Mouse (Mus musculus) c-Kit-negative CD71-positive TER-119-positive erythroid progenitor cells, embryonic 14.5 days (primary cell): ENCODE results near the gene Rnls.

ENCODE experiments used
- DNase-seq: peaks from one replicate; pipeline ENCODE4 v3.0.0-alpha.2; 2013; ENCODE audit warnings: low read depth, low spot score

Gene Rnls

DNA sequence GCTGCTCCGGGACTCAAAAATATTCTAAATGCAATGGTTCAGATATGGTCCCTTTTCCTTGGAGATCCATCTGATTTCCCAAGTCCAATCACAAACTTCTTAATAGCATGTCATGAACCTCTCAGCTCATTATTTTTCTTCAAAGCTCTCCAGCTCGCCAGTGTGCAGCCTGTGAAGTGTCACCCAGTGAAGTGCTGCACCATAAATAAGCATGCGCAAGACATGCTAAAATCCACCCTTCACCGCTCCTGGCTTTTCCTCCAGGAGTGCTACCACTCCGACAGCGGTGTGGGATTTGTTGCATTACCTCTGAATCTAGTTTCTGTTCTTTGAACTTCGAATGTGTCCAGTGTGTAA, 289.3 kb downstream of the Rnls start:
- no peak for DNase-seq

DNA sequence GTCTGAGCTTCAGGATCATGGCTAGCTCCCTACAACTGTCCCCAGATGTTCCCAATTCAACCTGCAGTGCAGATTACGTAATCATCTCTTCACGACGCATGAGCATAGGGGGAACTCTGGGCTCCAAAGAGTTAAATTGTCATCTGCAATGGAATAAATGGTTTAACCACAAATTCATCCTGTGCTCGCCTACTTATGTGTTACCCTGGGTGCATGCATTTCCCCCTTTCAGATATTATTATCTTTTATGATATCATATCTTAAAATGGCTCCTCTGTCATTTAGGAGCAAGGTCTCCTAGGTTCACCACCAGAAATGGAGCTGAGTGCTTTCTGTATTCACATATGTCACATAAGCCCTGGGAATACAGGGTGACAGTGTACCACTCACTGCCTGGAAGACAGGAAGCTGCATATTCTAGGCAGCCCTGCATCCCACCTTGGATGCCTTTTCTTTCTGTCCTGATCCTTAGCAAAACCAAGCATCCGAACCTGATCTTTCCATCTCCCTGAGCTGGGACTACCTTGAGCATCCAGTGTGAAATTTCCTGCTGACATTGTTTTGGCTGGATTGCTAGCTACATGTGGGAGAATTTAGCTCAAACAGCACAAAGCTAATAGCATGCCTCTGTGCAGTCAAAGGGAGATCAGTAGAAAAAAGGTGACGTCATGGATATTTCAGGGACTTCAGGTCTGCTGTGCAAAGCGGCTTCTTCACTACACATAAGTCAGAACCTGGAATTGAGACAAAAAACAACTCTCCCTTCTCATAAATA, 289.9 kb downstream of the Rnls start:
- DNase-seq = no peak

DNA sequence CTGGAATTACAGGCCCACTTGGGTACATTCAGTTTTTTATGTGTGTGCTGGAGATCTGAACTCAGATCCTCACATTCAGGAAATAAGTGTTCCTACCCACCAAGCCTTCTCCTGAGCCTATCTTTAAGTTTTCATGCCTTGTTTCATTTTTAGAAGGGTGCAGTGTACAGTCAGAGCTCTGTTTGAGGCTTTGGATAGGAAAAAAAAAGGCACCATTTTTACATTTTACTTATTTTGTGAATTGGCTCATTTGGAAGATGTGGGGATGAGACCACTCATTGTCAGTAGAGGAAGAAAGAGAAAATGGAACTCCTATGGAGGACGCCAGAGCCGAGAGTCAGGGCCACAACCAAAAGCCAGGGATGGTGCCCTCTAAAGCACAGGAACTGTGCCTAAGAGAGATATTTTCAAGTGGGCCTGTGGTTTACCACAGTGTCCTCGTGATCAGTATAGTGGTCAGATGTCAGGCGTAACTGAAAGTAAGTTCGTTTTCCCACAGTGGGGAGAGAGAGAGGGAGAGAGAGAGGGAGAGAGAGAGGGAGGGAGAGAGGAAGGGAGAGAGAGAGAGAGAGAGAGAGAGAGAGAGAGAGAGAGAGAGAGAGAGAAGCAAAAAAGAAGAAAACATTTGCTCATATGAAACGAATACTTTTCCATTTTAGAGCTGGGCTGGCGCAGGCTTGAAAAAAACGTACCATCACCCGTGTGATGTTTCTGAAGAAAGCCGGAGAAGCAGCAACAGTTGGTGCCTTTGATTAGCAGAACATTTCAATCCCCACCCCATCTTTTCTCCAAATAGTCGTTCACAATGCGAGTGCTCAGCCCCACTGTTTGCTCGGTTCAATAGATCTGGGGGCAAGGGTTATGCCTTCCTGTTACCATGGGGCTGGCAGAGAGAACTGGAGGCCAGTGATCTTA, 290.7 kb downstream of the Rnls start:
- DNase-seq = no peak

DNA sequence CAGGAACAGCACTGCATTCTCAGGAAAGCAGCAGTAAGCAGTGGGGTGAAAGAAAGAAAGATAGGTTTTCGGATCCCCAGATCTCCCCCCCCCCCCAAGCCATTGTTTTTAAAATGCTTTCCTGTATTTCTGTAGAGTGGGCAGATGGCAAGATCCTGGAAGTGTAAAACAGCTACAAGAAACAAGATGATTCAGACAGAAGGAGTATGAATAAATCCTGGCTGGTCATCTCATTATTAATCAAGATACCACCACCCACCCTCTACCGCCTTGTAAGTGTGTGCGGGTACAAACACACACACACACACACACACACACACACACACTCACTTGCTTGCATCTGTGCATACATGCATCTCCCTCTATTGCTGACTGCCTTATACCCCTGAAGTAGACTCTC, 291.5 kb downstream of the Rnls start:
- DNase-seq = no peak

DNA sequence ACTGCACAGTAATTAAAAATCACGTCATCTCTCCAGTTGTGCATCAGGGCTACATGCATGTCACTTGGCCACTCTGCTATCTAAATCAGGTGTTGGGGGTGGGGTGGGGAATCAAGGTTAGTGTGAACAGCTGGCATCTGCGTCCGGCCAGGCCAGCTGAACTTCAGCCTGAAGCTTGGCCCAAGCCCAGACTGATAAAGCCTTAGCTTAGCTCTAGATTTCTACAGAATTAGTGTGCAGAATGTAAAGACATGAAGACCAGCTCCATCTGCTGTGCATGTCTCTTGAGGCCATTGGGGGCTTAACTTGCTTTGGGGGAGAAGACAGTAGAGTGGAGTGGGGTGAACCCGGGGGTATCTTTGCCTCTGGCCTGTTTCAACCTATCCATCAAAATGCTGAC, 292.1 kb downstream of the Rnls start:
- DNase-seq = no peak

DNA sequence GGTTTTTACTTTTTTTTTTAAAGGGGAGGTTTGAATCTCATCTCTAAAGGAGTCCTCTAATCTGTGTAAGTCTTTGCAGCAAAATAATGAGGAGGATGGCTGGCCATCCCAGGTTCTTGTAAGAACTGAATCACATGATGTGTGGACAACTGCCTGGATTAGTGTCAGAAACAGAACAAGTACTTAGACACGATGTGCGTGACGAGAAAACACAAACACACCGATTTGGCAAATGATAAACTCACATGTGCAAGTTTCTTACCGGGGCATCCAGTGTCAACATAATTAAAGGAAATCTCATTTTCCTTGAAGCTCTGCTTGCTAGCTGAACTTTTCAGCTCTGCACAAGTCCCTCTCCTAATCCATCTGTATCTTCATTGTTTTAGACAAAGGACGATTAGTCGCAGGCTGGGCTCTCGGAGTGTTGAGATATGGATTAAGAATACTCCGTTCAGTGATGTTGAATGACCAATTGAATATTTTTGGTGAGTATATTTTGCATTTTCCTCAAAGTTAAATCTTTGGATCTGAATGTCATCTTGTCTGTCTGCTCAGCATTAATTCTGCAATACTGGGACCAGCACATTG, 292.8 kb downstream of the Rnls start:
- no peak for DNase-seq

DNA sequence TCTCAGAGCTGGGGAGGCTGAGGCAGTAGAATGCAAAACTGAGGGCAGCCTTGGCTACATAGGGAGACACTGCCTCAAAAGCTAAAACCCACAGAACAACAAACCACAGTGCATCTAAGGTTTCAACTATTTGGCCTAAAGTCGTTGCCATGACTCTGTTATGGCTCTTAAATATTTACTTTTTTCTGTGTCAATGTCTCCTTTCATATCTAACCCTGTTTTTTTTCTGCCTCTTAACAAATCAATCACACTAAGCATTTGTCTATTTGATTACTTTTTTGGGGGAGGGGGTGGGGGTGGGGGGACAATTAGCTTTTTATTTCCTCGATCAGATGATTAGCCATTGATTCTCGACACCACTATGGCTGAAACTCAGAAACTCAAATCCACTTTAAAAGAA, 294.4 kb downstream of the Rnls start:
- no peak for DNase-seq

DNA sequence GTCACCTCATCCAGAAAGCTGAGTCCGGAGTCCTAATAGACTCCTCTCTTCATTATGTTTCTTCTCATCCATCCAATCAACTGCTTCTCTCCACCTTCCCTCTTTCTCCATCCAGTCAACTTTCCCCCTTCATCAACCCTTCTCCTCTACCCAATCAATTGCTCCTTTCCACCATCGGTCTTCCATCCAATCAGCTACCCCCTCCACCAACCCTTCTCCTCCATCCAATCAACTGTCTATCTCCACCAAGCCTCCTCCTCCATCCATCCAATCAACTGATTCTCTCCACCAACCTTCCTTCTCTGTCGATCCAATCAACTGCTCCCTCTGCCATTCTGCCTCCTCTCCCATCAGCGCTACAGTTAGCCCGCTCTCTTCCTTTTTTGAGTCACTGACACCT, 295.5 kb downstream of the Rnls start:
- DNase-seq = no peak

DNA sequence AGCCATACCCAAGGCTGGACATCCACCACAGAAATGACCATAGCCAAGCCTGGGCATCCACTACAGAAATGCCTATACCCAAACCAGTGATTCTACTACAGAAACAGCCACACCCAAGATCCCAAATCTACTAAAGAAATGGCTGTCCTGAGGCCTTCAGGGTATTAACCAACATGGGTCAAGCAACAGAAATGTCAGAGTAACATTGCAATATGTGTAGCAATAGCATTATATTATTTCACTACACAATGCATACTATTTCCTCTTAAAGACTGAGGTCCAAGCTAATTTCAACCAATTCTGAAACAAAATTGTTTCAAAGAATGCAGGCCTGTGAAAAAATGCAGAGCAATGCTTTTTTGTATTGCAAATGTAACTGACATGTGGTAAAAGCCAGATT, 299.5 kb downstream of the Rnls start:
- no peak for DNase-seq

DNA sequence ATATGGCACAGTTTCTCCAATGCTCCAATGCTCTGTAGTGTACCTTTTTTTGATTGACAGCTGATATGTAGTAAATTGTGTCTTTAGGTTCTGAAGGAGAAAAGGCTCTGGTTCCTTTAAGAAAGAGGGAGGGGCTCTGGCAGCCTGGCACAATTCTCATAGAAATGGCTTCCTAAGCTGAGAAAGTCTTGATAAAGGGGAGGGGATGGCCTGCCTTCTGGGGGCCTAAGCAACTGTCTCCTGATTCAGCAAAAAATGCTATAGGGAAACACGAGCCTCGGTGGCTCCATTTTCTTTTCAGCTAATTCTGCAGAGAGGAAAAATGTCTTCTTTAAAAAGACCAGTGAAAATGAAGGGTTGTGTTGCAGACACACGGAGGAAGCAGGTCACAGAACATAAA, 300.8 kb downstream of the Rnls start:
- no peak for DNase-seq

DNA sequence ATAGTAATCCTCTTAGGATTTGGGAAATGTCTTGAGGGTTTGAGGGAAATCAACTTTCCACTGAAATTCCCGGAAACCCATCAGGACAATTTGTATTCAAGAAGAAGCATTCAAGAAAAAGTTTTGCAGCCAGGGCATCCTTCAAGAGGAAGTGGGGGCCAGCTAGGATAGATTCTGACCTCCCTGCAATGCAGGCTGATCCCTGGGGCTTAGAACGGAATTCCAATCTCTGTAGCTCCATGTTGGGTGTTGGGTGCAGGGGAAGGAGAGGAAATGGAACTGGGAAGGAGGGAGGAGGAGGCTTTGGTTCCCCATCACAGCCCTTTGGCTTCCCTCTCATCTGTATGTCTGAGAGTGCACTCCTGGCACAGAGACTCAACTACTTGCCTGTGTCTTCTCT, 303.2 kb downstream of the Rnls start:
- no peak for DNase-seq

DNA sequence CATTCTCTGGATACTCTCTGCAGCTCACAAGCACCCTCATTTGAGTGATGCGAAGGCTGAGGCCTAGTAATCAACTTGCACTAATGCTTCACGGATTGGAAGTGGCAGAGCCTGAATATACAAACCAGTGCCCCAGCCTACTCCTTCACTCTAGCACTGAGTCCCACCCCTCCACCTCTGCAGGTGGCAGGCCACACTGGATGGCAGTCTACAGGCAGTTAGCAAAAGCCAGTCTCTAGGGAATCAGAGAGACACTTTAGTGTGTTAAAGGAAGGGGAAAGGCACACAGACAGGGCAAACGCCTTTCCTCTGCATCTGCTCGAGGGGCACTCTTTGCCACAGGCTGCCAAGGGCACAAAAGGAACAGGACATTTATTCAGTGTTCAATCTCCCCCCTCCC, 304.1 kb downstream of the Rnls start:
- DNase-seq = no peak
